Mouse (Mus musculus) intestine, embryonic 14.5 days (tissue): ENCODE results near the gene 4931428F04Rik. TPM values are rescaled to one million over a fixed set of nuclear protein-coding genes. Genes with fewer than 3 reads are reported as not detected.

Source experiments
- ATAC-seq: fragments of 200-750 bp; cut with Nextera tagmentation; replicated peaks from 2 replicates; pipeline ENCODE4 v1.8.0; 2017; ENCODE audit warnings: low read depth, moderate number of reproducible peaks, moderate TSS enrichment, moderate library complexity; ENCODE audit not compliant: low FRiP score, low TSS enrichment
- DNase-seq: peaks from one replicate; pipeline ENCODE4 v3.0.0-alpha.2; 2018; ENCODE audit warnings: low spot score
- H3K27ac ChIP-seq: fragments of 300-500 bp; sonication (generic); 2 replicates; pipeline ENCODE4 v1.5.1; 2014; ENCODE audit warnings: low read depth, mild to moderate bottlenecking, control low read depth
- H3K27me3 ChIP-seq: fragments of 300-500 bp; sonication (generic); replicated peaks from 2 replicates; pipeline ENCODE4 v1.6.1; 2014; ENCODE audit warnings: low read length, control low read depth; ENCODE audit not compliant: control insufficient read depth, insufficient read depth
- H3K36me3 ChIP-seq: fragments of 300-500 bp; sonication (generic); 2 replicates; pipeline ENCODE4 v1.6.1; 2014; ENCODE audit warnings: low read length, control low read depth; ENCODE audit not compliant: control insufficient read depth, insufficient read depth
- H3K4me1 ChIP-seq: fragments of 300-500 bp; sonication (generic); replicated peaks from 2 replicates; pipeline ENCODE4 v1.6.1; 2014; ENCODE audit warnings: low read length, control low read depth, mixed read lengths; ENCODE audit not compliant: control insufficient read depth, insufficient read depth
- H3K4me2 ChIP-seq: fragments of 300-500 bp; sonication (generic); 2 replicates; pipeline ENCODE4 v1.6.1; 2014; ENCODE audit warnings: low read length
- H3K4me3 ChIP-seq: fragments of 300-500 bp; sonication (generic); 2 replicates; pipeline ENCODE4 v1.5.1; 2014; ENCODE audit warnings: low read depth, low read length, control low read depth, mixed read lengths
- H3K9ac ChIP-seq: fragments of 300-500 bp; sonication (generic); 2 replicates; pipeline ENCODE4 v1.6.1; 2014; ENCODE audit warnings: mild to moderate bottlenecking, low read length
- H3K9me3 ChIP-seq: fragments of 300-500 bp; sonication (generic); 2 replicates; pipeline ENCODE4 v1.6.1; 2016; ENCODE audit warnings: low read length, control low read depth; ENCODE audit not compliant: control insufficient read depth
- WGBS: fragments of 180-500 bp; shearing (Covaris S2); extraction: QIAGEN DNeasy Blood & Tissue Kit; methylation state at CpG from one replicate; pipeline ENCODE4 v1.1.7; 2014; 5-methylcytosine and 5-hydroxymethylcytosine counted together
- polyA plus RNA-seq: library from polyadenylated mRNA; unstranded; fragments of >200 nt; fragmentation: Nextera tagmentation; extraction: Ambion mirVana; gene quantifications from 2 replicates; pipeline ENCODE4 v1.2.1, GENCODE M21; 2014

Gene 4931428F04Rik
- polyA plus RNA-seq, 1 experiment from 2014 or later, result 9.1 TPM

DNA sequence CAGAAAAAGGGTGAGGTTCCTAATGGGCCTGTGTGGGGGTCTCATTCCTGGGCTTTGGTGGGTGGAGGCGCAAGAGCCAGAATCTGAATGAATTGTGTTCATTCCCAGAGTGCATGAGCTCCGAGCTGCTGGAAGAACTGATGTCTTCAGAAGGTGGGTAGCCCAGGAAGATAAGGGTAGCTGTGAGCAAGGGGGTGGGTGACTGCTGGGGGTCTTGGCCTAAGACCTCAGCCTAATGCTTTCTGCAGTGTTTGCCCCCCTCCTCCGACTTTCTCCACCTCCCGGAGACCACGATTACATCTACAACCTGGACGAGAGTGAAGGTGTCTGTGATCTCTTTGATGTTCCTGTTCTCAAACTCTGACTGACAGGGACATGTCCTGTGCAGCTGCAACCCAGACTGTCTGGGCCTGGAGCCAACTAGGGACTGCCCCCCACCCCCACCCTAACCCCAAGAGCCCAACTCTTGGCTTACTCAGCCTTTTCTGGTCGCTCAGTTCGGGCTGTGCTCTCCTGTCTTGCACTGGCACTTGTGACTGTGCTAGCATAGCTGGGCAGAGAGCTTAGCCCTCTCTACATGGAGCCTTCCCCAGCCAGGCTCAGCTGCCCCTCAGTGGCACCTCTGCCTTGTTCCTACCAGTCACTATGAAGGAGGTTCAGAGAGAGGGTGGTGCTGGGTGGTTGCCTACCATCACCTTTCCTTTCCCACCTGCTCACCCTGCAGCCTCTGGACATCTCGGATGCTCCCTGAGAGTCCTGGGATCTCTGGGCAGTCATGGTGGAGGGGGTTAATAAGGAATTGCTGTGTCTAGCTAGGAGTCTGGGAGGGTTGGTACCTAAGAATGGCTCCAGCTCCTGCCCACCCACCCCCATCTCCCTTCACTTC is 14.9 kb upstream of the 4931428F04Rik start:
- Histone ChIP-seq H3K36me3 (peaks cover 65% of the 10 kb centered on the region), H3K4me2 (no peak overlapping the region), H3K9ac (no peak overlapping the region), H3K9me3 (no peaks in the 10 kb centered on the region), H3K4me1 (peaks cover 15% of the 10 kb centered on the region), H3K27me3 (no peaks in the 10 kb centered on the region), H3K4me3 (no peak overlapping the region), H3K27ac (peak overlapping the region; percentile 77; the same call in 1 of the 2 replicates)
- ATAC-seq (no peak; the same call in 1 of the 2 replicates), DNase-seq (no peak)
- 62% methylated on average over 9 of the region's 9 CpGs for WGBS

- no peaks in the 10 kb centered on the region for H3K9me3 ChIP-seq
- peaks cover 18% of the 10 kb centered on the region for H3K4me1 ChIP-seq
- H3K4me2 ChIP-seq, result no peak overlapping the region
- no peaks in the 10 kb centered on the region for H3K27me3 ChIP-seq
- no peak overlapping the region for H3K27ac ChIP-seq
- ATAC-seq, result no peak
- H3K4me3 ChIP-seq, result no peak overlapping the region
- DNase-seq, result no peak
- 84% methylated on average over 9 of the region's 9 CpGs for WGBS
- no peak overlapping the region for H3K9ac ChIP-seq
- peaks cover 69% of the 10 kb centered on the region for H3K36me3 ChIP-seq
Measured at GRCm38 (mm10) chr8:105303874-105304273, 14.2 kb upstream of the 4931428F04Rik start.

DNA sequence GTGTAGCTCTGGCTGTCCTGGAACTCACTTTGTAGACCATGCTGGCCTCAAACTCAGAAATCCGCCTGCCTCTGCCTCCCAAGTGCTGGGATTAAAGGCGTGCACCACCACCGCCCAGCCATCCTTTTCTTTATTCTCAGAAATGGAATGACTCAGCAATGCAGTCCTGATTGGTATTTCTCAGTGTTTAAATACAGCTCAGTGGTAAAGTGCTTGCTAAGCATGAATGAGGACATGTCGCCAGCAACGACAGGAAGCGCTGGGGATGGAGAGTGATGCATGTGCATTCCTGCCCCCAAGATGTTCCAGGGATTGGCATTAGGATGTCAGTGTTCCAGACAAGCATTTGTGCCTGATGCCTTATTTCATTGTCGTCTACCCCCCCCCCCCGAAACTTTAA is 13.7 kb upstream of the 4931428F04Rik start:
- no peak overlapping the region for H3K4me2 ChIP-seq
- H3K9ac ChIP-seq, result no peak overlapping the region
- peaks cover 22% of the 10 kb centered on the region for H3K4me1 ChIP-seq
- no peak overlapping the region for H3K27ac ChIP-seq
- no peak for ATAC-seq
- DNase-seq, result no peak
- H3K4me3 ChIP-seq, result no peak overlapping the region
- H3K36me3 ChIP-seq, result peaks cover 67% of the 10 kb centered on the region
- H3K27me3 ChIP-seq, result no peaks in the 10 kb centered on the region
- 80% methylated on average over 8 of the region's 8 CpGs for WGBS
- H3K9me3 ChIP-seq, result no peaks in the 10 kb centered on the region

DNA sequence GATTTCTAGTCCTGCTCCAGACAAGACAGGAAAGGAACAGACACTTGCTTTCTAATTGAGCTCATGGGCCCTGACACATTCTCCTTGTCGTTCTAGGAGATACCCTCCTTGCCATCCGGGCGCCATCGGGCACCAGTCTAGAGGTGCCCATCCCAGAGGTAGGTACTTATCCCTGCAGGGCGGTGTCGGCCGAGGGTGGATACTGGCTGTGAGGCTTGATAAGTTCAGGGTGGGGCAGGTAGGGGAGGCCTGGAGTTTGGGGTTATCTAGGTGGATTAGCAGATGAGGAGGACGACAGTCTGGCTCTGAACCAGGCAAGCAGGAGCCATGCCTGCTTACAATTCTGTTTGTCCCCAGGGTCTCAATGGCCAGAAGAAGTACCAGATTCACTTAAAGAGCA is 10.3 kb upstream of the 4931428F04Rik start:
- H3K9ac ChIP-seq, result no peak overlapping the region
- H3K27ac ChIP-seq, result no peak overlapping the region
- ATAC-seq (no peak), DNase-seq (no peak)
- H3K4me2 ChIP-seq, result no peak overlapping the region
- no peaks in the 10 kb centered on the region for H3K9me3 ChIP-seq
- no peaks in the 10 kb centered on the region for H3K27me3 ChIP-seq
- H3K36me3 ChIP-seq, result peaks cover 59% of the 10 kb centered on the region
- peaks cover 24% of the 10 kb centered on the region for H3K4me1 ChIP-seq
- WGBS, result 94% methylated on average over 8 of the region's 8 CpGs
- no peak overlapping the region for H3K4me3 ChIP-seq

DNA sequence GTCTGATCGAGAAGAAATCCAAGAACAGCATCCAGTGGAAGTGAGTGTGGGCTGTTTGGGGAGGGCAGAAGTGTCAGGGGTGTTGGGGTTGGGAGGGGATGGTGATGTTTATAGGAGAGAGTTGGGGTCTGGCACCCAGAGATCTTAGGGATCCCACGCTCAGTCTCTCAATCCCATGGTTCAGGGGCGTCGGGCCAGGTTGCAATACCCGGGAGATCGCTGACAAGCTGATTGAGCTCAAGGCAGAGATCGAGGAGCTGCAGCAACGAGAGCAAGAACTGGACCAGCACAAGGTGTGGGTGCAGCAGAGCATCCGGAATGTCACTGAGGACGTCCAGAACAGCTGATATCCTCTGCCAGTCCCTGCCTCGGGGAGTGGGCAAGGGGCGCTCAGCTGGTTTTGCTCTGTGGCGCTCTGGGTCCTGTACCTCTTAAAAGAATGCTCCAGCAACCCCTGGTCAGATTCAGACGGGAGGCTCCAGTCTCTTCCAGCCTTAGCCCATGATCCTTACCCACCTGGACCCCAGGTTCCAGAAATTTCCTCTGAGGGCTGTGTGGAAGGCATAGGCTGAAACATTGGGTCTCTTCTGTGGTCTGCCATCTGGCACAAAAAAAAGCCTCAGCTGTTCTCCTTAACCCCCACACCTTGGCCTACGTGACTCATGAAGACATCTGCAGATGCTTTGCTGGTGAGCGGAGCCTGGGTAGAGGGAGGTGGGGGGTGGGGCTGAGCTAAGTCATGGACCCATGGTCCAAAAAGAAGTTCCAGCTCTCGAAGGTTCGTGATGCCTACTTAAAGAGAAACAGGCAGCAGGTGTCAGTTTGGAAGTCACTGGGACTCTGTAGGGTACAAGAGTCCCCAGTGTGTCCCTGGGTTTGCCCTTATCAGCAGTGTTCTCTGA is 8.9 kb upstream of the 4931428F04Rik start:
- Histone ChIP-seq H3K27me3 (no peaks in the 10 kb centered on the region), H3K9ac (peak overlapping the region; percentile 63), H3K9me3 (no peaks in the 10 kb centered on the region), H3K27ac (no peak overlapping the region), H3K36me3 (peaks cover 48% of the 10 kb centered on the region), H3K4me2 (peak overlapping the region; percentile 94), H3K4me1 (peaks cover 17% of the 10 kb centered on the region), H3K4me3 (peak overlapping the region; percentile 59)
- 59% methylated on average over 18 of the region's 18 CpGs for WGBS
- DNase-seq (no peak), ATAC-seq (no peak)

GRCm38 (mm10) chr8:105297511-105298192 is 8.0 kb upstream of the 4931428F04Rik start, which contains the start of gene E2f4:
Gene E2f4 (plus strand): TSS chr8:105297663.
- H3K4me1 ChIP-seq, result peaks cover 17% of the 10 kb centered on the region
- peak within 1 kb of the TSS; percentile 63 for H3K9ac ChIP-seq
- DNase-seq (peak; percentile 90), ATAC-seq (peak; percentile 86)
- peaks cover 39% of the 10 kb centered on the region for H3K36me3 ChIP-seq
- H3K27ac ChIP-seq, result peak within 1 kb of the TSS; percentile 17; the same call in 1 of the 2 replicates
- peak within 1 kb of the TSS; percentile 94 for H3K4me2 ChIP-seq
- peak within 1 kb of the TSS; percentile 59 for H3K4me3 ChIP-seq
- H3K9me3 ChIP-seq, result no peaks in the 10 kb centered on the region
- no peaks in the 10 kb centered on the region for H3K27me3 ChIP-seq
- 0% methylated on average over 58 of the region's 58 CpGs for WGBS

GRCm38 (mm10) chr8:105295895-105296573 is 6.4 kb upstream of the 4931428F04Rik start, which contains the start of gene Exoc3l:
Gene Exoc3l (minus strand): TSS chr8:105296101.
- no peak within 1 kb of the TSS for H3K27ac ChIP-seq
- H3K9me3 ChIP-seq, result no peaks in the 10 kb centered on the region
- peaks cover 17% of the 10 kb centered on the region for H3K4me1 ChIP-seq
- H3K4me2 ChIP-seq, result peak within 1 kb of the TSS; percentile 70
- peak within 1 kb of the TSS; percentile 59 for H3K4me3 ChIP-seq
- H3K27me3 ChIP-seq, result no peaks in the 10 kb centered on the region
- WGBS, result 53% methylated on average over 11 of the region's 11 CpGs
- H3K36me3 ChIP-seq, result peaks cover 24% of the 10 kb centered on the region
- ATAC-seq (no peak), DNase-seq (no peak)
- peak within 1 kb of the TSS; percentile 63; the same call in 1 of the 2 replicates for H3K9ac ChIP-seq
